Mouse (Mus musculus) ovary, adult 2 months (tissue): ENCODE data around the gene Serpina3n. TPM values are rescaled to one million over a fixed set of nuclear protein-coding genes. Genes with fewer than 3 reads are reported as not detected.

Source experiments
- polyA plus RNA-seq: library from polyadenylated mRNA; depleted of rRNA; stranded (reverse); fragments of >200 nt; gene quantifications from 2 replicates; pipeline ENCODE4 v1.2.3, GENCODE M21; 2012; rRNA removed

Gene Serpina3n
- polyA plus RNA-seq = 29.6 and 59.0 TPM in 2 replicates

DNA sequence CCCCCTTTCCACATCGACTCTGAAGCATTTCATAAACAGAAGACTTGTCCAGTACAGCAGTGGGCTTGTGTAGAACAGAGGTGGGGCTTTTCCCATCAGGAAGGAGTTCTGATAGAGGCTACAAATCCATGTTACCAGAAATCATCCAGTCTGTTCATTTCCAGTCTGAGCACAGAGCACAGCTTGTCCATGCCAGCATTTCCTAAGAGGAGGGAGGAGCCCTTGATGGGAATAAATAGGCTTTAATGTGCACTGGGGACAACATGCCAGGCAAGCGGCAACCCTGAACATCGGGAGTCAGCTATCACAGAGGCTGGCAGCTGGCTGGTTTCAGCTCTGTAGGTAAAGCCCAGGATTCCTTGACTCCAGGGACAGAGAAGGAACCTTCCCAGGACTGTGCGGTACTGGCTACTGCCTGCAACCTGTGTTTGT, at the start of gene Serpina3n:
TSS of gene Serpina3n (plus strand) at position 276 of the 432 bp plus-strand sequence.

Other genes starting within 250 kb of the Serpina3n start
- gene Serpina3f, start 192.2 kb upstream of the Serpina3n start, polyA plus RNA-seq = 0.28 and 0.29 TPM in 2 replicates
- gene Serpina3g, start 170.5 kb upstream of the Serpina3n start, polyA plus RNA-seq = 42.6 and 43.3 TPM in 2 replicates
- gene Serpina3i, start 143.6 kb upstream of the Serpina3n start, polyA plus RNA-seq = 0.06 TPM in 1 of 2 replicates, not detected in the other
- not detected in 2 replicates for gene Serpina3j, start 92.2 kb upstream of the Serpina3n start, polyA plus RNA-seq
- 0.60 and 1.7 TPM in 2 replicates for gene Serpina3k, start 68.2 kb upstream of the Serpina3n start, polyA plus RNA-seq
- gene Serpina3m, start 68.2 kb upstream of the Serpina3n start, polyA plus RNA-seq = 0.23 TPM in 1 of 2 replicates, not detected in the other
- 1.6 and 2.5 TPM in 2 replicates for gene Gsc, start 66.6 kb downstream of the Serpina3n start, polyA plus RNA-seq